Mouse (Mus musculus): ENCODE measurements around the gene Pla1a.

DNA sequence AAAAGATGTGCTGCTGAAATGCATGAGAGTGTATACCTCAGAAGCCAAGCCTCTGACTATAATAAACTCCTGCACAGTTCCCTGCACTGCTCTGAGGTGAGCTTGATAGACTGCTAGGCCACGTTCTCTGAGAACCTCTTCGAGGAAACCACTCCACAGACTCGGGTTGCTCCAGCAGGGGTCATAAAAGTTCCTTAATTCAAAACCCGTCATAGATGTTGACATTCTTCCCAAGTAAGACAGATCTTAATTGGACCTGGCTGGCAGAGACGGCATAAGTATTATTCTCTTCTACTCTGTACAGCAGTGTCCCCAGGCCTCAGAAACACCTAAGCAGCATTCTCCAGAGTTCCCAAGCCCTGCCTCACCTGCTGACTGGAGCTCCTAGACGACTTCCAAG is 82.0 kb downstream of the Pla1a start:
- no peak for TF ChIP-seq CTCF (conservative IDR thresholded peaks at IDR 0.05; ENCODE audit: low read length)
- no peak for TF ChIP-seq NANOG (IDR thresholded peaks at IDR 0.05; ENCODE audit: borderline replicate concordance, low read length)
